9 mouse cellular contexts compared by ENCODE assay signal in genomic region chr5:140206726-140207703, GRCm38 (mm10).
DNase-seq lines count a peak whose midpoint lies in the region; TF ChIP-seq lines count a peak whose summit lies in the region.
"Had no signal": no experiment of that assay in that cellular context is flagged by ENCODE, and none has a peak within 500 bp of the region (broad histone marks: within the 10 kb centered on the region; RNA-seq: fewer than 3 reads in every experiment).

No protein-coding gene starts in this region.

- peak; percentile 20 for DNase-seq in gastrocnemius, postnatal 25 days
- no peak for DNase-seq in gastrocnemius, adult 8-10 months (ENCODE audit: low spot score in 2 of 2)
- peak; percentile 14 for DNase-seq in brain, embryonic 14.5 days (ENCODE audit: low read depth)
- DNase-seq in kidney, adult 2 months, result peak; percentile 70
- DNase-seq in lung, postnatal 25 days (ENCODE audit: low spot score), result peak; percentile 63
- DNase-seq in left cerebral cortex, adult 8-10 months (ENCODE audit: low spot score in 2 of 2), result no peak
- no peak for DNase-seq in left cerebral cortex, postnatal 36 days (ENCODE audit: low spot score in 2 of 2)
- no peak for DNase-seq in right cerebral cortex, adult 2 months (ENCODE audit: low spot score in 2 of 2)

- no peak overlapping the region for H3K4me3 ChIP-seq in kidney, adult 2 months (ENCODE audit: insufficient read depth, low read depth, low read length)

- no peak for TF ChIP-seq CTCF in brain, embryonic 14.5 days (IDR thresholded peaks at IDR 0.05; ENCODE audit: borderline replicate concordance, extremely low read depth, insufficient read depth, insufficient read length)
- TF ChIP-seq CTCF in kidney, adult 2 months (conservative IDR thresholded peaks at IDR 0.05; ENCODE audit: insufficient read depth, insufficient read length, low read depth, low read length), result no peak

- TF ChIP-seq POLR2A in brain, embryonic 14.5 days (IDR thresholded peaks at IDR 0.05; ENCODE audit: borderline replicate concordance, extremely low read depth, insufficient read depth, insufficient read length, poor library complexity, severe bottlenecking), result no peak
- no peak for TF ChIP-seq POLR2A in kidney, adult 2 months (IDR thresholded peaks at IDR 0.05; ENCODE audit: low read depth, low read length)

- 78% methylated on average over 19 of the region's 19 CpGs for WGBS in kidney, adult 2 months

- intact Hi-C loops in left cerebral cortex, postnatal 36 days (cut with DNase I), result no loop called here

- H3K36me3 ChIP-seq in kidney, adult 2 months (ENCODE audit: control insufficient read depth, insufficient read depth, low read length), result no peaks in the 10 kb centered on the region

- peak overlapping the region; percentile 21 for H3K27ac ChIP-seq in kidney, adult 2 months (ENCODE audit: insufficient read depth, low read depth, low read length)

- peaks cover 6% of the 10 kb centered on the region; the same call in 1 of the 2 replicates for H3K4me1 ChIP-seq in kidney, adult 2 months (ENCODE audit: control insufficient read depth, insufficient read depth, low read length)

- H3K27me3 ChIP-seq in kidney, adult 2 months (replicated peaks; ENCODE audit: control insufficient read depth, insufficient read depth, low read length), result no peaks in the 10 kb centered on the region
- H3K27me3 ChIP-seq: CH12.LX had no signal

Comparison
In these comparisons a context has a peak if more than half of its experiments do, and no peak if none do; other contexts are left out.
1. DNase-seq: peak in gastrocnemius, postnatal 25 days (single experiment), brain, embryonic 14.5 days (single experiment), kidney, adult 2 months (single experiment) and lung, postnatal 25 days (single experiment); none in gastrocnemius, adult 8-10 months (0 of 2), left cerebral cortex, adult 8-10 months (0 of 2), left cerebral cortex, postnatal 36 days (0 of 2) and right cerebral cortex, adult 2 months (0 of 2).